Mouse (Mus musculus): ENCODE measurements around the gene Cst9. TPM values are rescaled to one million over a fixed set of nuclear protein-coding genes. Genes with fewer than 3 reads are reported as not detected.

Gene Cst9
- total RNA-seq, 2 experiments from 2014 or later, result not detected

DNA sequence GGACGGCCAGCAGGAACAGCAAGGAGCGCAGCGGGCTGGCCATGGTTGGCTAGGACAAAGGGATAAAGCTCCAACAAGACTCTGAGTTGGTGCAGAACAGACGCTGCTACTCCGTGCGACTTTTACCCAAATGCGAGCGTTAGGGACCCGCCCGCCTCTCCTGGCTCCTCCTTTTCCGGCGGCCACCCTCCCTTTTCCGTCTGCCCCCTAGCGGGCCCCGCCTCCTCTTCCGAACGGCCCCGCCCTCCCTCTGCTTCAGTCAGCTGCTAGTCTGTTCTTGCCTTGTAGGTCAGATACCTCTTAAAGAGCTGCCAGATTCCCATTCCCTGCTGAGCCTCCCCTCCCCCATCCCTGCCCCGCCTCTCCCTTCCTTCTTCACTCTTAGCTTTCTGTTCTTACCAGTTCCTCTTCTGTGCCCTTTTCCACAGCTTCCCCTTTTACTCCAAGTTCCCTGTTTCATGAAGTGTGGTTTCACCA, 40.4 kb downstream of the Cst9 start, which contains the start of gene Cst3:
Gene Cst3, minus strand, starts transcription at position 358 of the 477 bp plus-strand sequence.
- peak; percentile 81 for ATAC-seq (replicated peaks; ENCODE audit: poor library complexity, severe bottlenecking)

DNA sequence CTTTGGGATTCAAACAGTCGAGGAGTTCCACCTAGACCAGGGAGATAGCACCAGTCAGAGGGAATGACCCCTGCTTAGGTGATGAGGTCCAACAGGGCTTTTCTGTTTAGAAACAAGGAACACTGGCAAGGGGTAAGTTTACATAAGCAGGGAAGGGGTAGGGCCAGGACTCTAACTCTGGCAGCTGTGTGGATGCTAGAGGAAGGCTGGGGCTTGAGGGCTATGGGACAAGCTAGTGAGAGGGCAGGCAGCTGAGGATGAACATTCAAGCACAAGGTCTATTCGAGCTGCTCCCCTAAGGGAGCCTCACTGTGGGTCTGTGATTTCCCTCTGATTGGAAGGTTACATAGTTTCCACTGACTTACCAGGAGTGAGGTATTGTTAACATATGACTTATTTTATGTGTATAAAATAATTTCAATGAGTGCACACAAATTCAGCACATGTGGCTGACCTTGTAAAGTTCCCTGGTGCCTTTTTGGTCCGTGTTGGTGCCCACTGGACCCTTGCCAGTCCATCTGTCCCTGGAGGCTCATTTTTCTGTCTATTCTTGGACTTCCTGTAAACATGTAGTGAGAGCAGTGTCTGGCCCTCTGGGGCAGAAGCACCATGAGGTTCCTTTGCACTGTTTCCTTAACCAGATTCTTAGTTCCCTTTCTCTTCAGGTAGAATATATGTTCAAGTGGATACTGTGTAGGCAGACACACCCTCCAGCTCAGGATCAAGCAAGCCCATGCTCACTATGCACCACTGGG, 42.2 kb downstream of the Cst9 start:
- peak; percentile 12 for ATAC-seq (replicated peaks; ENCODE audit: poor library complexity, severe bottlenecking)

DNA sequence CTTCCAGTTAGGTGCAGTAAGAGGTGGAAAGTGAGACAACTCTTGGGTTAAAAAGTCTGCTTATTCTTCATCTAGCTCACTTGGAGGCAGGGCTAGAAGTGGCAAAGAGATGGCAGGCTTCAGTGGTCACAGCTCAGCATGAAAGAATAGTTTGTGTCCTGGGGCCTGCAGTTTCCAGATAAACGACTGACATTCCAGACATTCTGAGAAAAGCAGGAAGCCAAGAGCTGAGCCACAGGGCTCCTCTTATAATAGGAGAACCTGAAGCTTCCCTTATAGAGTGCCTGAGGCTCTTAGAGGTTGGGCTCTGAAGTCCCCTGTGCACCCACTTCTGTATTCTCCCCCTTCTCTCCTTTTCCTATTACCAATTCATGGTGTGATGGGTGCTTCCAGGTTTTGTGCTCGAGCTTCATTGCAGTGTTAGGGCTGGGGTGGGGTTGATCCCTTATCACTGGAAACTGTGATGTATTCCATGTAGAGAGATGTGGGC, 43.7 kb downstream of the Cst9 start:
- no peak for ATAC-seq (replicated peaks; ENCODE audit: poor library complexity, severe bottlenecking)

DNA sequence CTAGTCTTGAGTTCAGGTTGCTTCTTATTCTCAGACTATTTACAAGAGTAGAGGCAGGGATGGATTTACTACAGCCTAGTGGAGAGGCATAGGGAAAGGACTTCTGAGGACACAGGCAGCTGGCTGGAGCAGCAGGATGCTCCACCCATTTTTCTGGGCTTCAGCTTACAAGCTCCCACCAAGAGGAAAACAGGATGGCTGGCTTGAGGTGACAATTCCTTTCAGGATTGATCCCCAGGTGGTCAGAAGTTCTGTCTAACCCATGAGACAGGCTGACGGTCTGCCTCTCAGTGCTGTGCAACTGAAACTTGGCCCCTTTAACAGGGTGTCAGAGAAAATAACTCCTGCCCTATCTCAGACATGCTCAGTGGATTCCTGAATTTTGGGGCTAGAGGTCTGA, 44.3 kb downstream of the Cst9 start:
- ATAC-seq (replicated peaks; ENCODE audit: poor library complexity, severe bottlenecking), result no peak

DNA sequence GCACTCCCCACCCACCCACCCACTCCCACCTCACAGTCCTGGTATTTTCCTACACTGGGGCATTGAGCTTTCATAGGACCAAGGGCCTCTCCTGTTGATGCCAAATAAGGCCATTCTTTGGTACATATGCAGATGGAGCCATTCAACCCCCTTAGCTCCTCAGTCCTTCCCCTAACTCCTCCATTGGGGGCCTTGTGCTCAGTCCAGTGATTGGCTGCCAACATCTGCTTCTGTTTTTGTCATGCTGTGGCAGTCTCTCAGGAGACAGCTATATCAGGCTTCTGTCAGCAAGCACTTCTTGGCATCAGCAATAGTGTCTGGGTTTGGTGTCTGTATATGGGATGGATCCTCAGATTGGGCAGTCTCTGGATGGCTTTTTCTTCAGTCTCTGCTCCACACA, 49.8 kb downstream of the Cst9 start:
- no peak for ATAC-seq (replicated peaks; ENCODE audit: poor library complexity, severe bottlenecking)

Other genes starting within 250 kb of the Cst9 start
- gene Nxt1, start 162.5 kb upstream of the Cst9 start, total RNA-seq (2014; fragmentation: Nextera tagmentation), result 104 and 106 TPM in 2 replicates
- 64.1 and 76.1 TPM in 2 replicates for gene Nxt1, start 162.5 kb upstream of the Cst9 start, total RNA-seq (2017)
- 11.2 and 15.5 TPM in 2 replicates for gene Gzf1, start 154.1 kb upstream of the Cst9 start, total RNA-seq (2014; fragmentation: Nextera tagmentation)
- gene Gzf1, start 154.1 kb upstream of the Cst9 start, total RNA-seq (2017), result 18.9 and 19.9 TPM in 2 replicates
- 0.66 and 0.92 TPM in 2 replicates for gene Napb, start 102.7 kb upstream of the Cst9 start, total RNA-seq (2014; fragmentation: Nextera tagmentation)
- gene Napb, start 102.7 kb upstream of the Cst9 start, total RNA-seq (2017), result 0.13 and 0.62 TPM in 2 replicates
- not detected in 2 replicates for gene Cstl1, start 84.8 kb upstream of the Cst9 start, total RNA-seq (2014; fragmentation: Nextera tagmentation)
- gene Cstl1, start 84.8 kb upstream of the Cst9 start, total RNA-seq (2017), result not detected in 2 replicates
- not detected in 2 replicates for gene Cst11, start 63.6 kb upstream of the Cst9 start, total RNA-seq (2014; fragmentation: Nextera tagmentation)
- gene Cst11, start 63.6 kb upstream of the Cst9 start, total RNA-seq (2017), result not detected in 2 replicates
- gene 8030411F24Rik, start 53.1 kb upstream of the Cst9 start, total RNA-seq (2014; fragmentation: Nextera tagmentation), result not detected in 2 replicates
- gene 8030411F24Rik, start 53.1 kb upstream of the Cst9 start, total RNA-seq (2017), result not detected in 2 replicates
- not detected in 2 replicates for gene Cst12, start 45.8 kb upstream of the Cst9 start, total RNA-seq (2014; fragmentation: Nextera tagmentation)
- not detected in 2 replicates for gene Cst12, start 45.8 kb upstream of the Cst9 start, total RNA-seq (2017)
- gene Cst8, start 36.4 kb upstream of the Cst9 start, total RNA-seq (2014; fragmentation: Nextera tagmentation), result not detected in 2 replicates
- not detected in 2 replicates for gene Cst8, start 36.4 kb upstream of the Cst9 start, total RNA-seq (2017)
- not detected in 2 replicates for gene Cst13, start 15.1 kb upstream of the Cst9 start, total RNA-seq (2014; fragmentation: Nextera tagmentation)
- not detected in 2 replicates for gene Cst13, start 15.1 kb upstream of the Cst9 start, total RNA-seq (2017)
- not detected in 2 replicates for gene 9230104L09Rik, start 29.9 kb downstream of the Cst9 start, total RNA-seq (2014; fragmentation: Nextera tagmentation)
- not detected in 2 replicates for gene 9230104L09Rik, start 29.9 kb downstream of the Cst9 start, total RNA-seq (2017)
- 362 and 448 TPM in 2 replicates for gene Cst3, start 40.5 kb downstream of the Cst9 start, total RNA-seq (2014; fragmentation: Nextera tagmentation)
- 432 and 469 TPM in 2 replicates for gene Cst3, start 40.5 kb downstream of the Cst9 start, total RNA-seq (2017)
- not detected in 2 replicates for gene Gm1330, start 168.1 kb downstream of the Cst9 start, total RNA-seq (2014; fragmentation: Nextera tagmentation)
- gene Gm1330, start 168.1 kb downstream of the Cst9 start, total RNA-seq (2017), result not detected in 2 replicates
- not detected in 2 replicates for gene Gm10750, start 182.1 kb downstream of the Cst9 start, total RNA-seq (2014; fragmentation: Nextera tagmentation)
- gene Gm10750, start 182.1 kb downstream of the Cst9 start, total RNA-seq (2017), result not detected in 2 replicates